Mouse (Mus musculus) lung, postnatal 0 days (tissue): ENCODE data around the gene Prrxl1.

ENCODE experiments used
- CTCF ChIP-seq: IDR thresholded peaks from 2 replicates; pipeline ENCODE4 v1.5.1; 2016; ENCODE audit warnings: antibody characterized with exemption, mild to moderate bottlenecking
- EP300 ChIP-seq: IDR thresholded peaks from 2 replicates; pipeline ENCODE4 v1.6.1; 2016; ENCODE audit warnings: antibody characterized with exemption, mild to moderate bottlenecking, control low read depth

DNA sequence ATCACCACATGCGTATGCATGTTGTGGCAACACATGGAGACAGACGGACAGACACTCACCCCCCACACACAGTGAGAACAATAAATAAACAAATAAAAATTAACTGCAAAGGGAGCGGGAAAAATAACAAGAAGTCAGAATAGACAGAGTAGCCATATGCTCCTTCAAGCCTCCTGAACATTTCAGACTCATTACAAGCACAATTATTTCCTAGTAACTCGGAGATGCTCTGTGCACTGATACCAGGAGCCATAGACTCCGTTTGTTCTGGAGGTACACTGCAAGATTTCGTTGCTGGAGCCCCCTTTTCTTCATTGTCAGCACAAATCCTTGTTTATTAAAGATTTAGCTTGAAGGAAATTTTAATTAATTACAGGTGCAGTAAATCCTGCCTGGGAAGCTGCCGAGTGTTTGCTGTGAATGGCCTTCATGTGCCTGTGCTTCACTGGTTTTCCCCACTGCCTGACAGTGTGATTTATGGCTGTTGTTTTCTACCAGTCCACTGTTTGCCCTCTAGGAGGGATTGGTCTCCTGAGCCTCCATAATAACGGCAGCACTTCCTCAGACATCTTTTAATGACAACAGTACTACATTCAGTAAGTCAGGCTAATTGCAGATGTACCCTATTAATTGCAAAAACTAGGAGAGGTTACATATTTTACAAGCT is 44.2 kb upstream of the Prrxl1 start:
- no peak for TF ChIP-seq CTCF
- no peak for TF ChIP-seq EP300
